Mouse (Mus musculus) stomach, postnatal 0 days (tissue): Measurements from ENCODE around the gene Ppm1f.

Source experiments
- CTCF ChIP-seq: IDR thresholded peaks from 2 replicates; pipeline ENCODE4 v1.5.1; 2016; ENCODE audit warnings: antibody characterized with exemption, low read depth, mild to moderate bottlenecking, moderate library complexity
- EP300 ChIP-seq: optimal IDR thresholded peaks from 2 replicates; pipeline ENCODE3; 2016; ENCODE audit warnings: antibody characterized with exemption

GRCm38 (mm10) chr16:16924481-16924880, 28.2 kb downstream of the Ppm1f start:
- no peak for TF ChIP-seq CTCF
- TF ChIP-seq EP300: no peak
